Mouse (Mus musculus) CD8-positive naive resting alpha-beta T cell, adult 57 days (primary cell): ENCODE results near the gene Tbata. TPM values are rescaled to one million over a fixed set of nuclear protein-coding genes. Genes with fewer than 3 reads are reported as not detected.

ENCODE experiments used
- total RNA-seq: library from RNA; stranded (reverse); gene quantifications from one replicate; pipeline ENCODE4 v1.2.4, GENCODE M21; 2023

Gene Tbata
- total RNA-seq = not detected

DNA sequence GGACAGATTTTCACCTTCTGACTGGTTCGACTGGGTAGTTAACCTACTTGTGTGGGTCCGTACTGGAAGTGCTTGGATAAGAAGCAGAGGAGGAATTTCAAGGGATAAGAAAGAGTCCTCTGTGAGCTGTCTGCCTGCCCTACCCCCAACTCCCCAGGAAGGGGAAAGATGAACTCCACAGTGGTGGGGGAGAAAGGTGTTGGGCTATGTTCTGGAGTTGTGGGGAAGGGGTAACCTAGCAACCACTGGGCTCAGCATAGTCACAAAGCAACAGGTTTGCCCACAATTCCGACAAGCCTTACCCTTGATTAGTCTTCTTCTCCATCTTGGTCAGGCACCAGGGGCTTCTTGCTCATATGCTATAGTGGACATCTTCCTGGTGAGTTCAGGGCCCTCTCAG, at the start of gene Tbata:
Gene Tbata (plus strand): TSS at position 301 of the 400 bp plus-strand sequence.

DNA sequence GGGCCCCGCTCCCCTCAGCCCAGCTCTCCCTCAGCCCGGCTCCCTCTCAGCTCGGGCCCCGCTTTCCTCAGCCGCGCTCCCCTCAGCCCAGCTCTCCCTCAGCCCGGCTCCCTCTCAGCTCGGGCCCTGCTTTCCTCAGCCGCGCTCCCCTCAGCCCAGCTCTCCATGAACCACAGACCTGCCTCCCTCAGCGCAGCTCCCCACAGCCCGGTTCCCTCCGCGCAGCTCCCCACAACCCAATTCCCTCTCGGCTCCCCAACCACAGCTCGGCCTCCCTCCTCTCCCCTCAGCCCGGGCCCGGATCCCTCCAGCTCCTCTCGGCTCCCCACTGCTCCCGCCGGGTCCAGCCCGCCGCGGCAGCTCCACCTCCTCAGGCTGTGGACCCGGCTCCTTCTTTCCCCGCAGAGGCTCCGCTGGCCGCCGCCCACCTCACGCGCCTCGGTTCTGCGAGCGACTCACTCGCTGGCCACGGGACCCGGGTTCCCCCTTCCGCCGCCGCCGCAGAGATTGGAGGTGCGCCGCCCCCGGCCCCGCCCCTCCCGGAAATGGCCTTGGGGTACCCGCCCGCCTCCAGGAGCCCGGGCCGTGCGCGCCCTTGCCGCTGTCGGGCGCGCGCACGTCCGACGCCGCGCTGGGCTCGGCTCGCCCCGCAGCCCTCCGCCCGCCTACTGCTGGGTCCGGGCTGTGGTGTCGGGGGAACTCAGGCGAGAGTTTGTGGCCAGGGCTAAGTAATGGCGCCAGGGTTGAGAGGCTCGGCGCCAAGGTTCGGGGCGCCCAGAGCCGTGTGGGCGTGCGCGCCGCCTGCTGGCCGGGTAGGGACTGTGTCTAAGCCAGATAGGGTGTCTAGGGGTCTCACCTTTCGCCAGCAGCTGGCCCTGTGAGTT, 24.4 kb upstream of the Tbata start, which contains the start of gene Sgpl1:
Gene Sgpl1 (minus strand): TSS at position 547 of the 884 bp plus-strand sequence.

Other genes with a start within 250 kb of the Tbata start
- gene Pcbd1, start 82.6 kb upstream of the Tbata start, total RNA-seq = not detected
- 44.9 TPM for gene Sgpl1, start 24.3 kb upstream of the Tbata start, total RNA-seq
- gene Adamts14, start 101.5 kb downstream of the Tbata start, total RNA-seq = 2.6 TPM
- gene Prf1, start 125.9 kb downstream of the Tbata start, total RNA-seq = 82.3 TPM
- gene Pald1, start 211.6 kb downstream of the Tbata start, total RNA-seq = 0.31 TPM
- gene Nodal, start 246.0 kb downstream of the Tbata start, total RNA-seq = not detected